Mouse (Mus musculus) thymus, postnatal 0 days (tissue): ENCODE data around the gene Gm28374. TPM values are rescaled to one million over a fixed set of nuclear protein-coding genes. Genes with fewer than 3 reads are reported as not detected.

Source experiments
- microRNA-seq: library from miRNA; unstranded; fragments of <30 nt; microRNA quantifications from one replicate; pipeline ENCODE4, GENCODE M21; 2016; ENCODE audit warnings: borderline number of aligned reads
- polyA plus RNA-seq: library from polyadenylated mRNA; unstranded; fragments of >200 nt; fragmentation: Nextera tagmentation; extraction: Ambion mirVana; gene quantifications from 2 replicates; pipeline ENCODE4 v1.2.1, GENCODE M21; 2015

Gene Gm28374
- polyA plus RNA-seq, 1 experiment from 2014 or later = 1.4 TPM

Small RNAs within 50 kb of the gene (microRNA-seq; reads per million reads assigned to microRNA genes)
- gene Mir6988 = 2.5 reads per million

Other genes with a start within 250 kb of the Gm28374 start
- gene Frmd8, start 207.0 kb downstream of the Gm28374 start, polyA plus RNA-seq = 72.4 and 75.2 TPM in 2 replicates
- 11.4 and 14.6 TPM in 2 replicates for gene Slc25a45, start 204.4 kb downstream of the Gm28374 start, polyA plus RNA-seq
- 3.3 and 4.1 TPM in 2 replicates for gene Tigd3, start 188.1 kb downstream of the Gm28374 start, polyA plus RNA-seq
- 104 and 116 TPM in 2 replicates for gene Dpf2, start 169.2 kb downstream of the Gm28374 start, polyA plus RNA-seq
- 5.2 and 6.7 TPM in 2 replicates for gene Cdc42ep2, start 157.4 kb downstream of the Gm28374 start, polyA plus RNA-seq
- gene Pola2, start 118.1 kb downstream of the Gm28374 start, polyA plus RNA-seq = 61.4 and 71.4 TPM in 2 replicates
- gene Slc22a20, start 96.1 kb downstream of the Gm28374 start, polyA plus RNA-seq = not detected in 2 replicates
- 19.8 and 21.6 TPM in 2 replicates for gene Capn1, start 66.4 kb downstream of the Gm28374 start, polyA plus RNA-seq
- gene Syvn1, start 35.7 kb downstream of the Gm28374 start, polyA plus RNA-seq = 15.1 and 16.5 TPM in 2 replicates
- gene Mrpl49, start 24.5 kb downstream of the Gm28374 start, polyA plus RNA-seq = 65.2 and 71.4 TPM in 2 replicates
- 1,297 and 1,312 TPM in 2 replicates for gene Fau, start 24.4 kb downstream of the Gm28374 start, polyA plus RNA-seq
- 48.3 and 55.4 TPM in 2 replicates for gene Znhit2, start 21.1 kb downstream of the Gm28374 start, polyA plus RNA-seq
- gene Tm7sf2, start 13.9 kb downstream of the Gm28374 start, polyA plus RNA-seq = 10.1 and 10.3 TPM in 2 replicates
- 69.3 and 77.1 TPM in 2 replicates for gene Vps51, start 5.0 kb downstream of the Gm28374 start, polyA plus RNA-seq
- gene Tmem262, start 2.2 kb downstream of the Gm28374 start, polyA plus RNA-seq = 0.44 TPM in 1 of 2 replicates, not detected in the other
- gene Zfpl1, start 2.7 kb upstream of the Gm28374 start, polyA plus RNA-seq = 52.1 and 55.3 TPM in 2 replicates
- 53.2 and 53.6 TPM in 2 replicates for gene Cdca5, start 2.7 kb upstream of the Gm28374 start, polyA plus RNA-seq
- 0.27 TPM in 1 of 2 replicates, not detected in the other for gene AC131692.1, start 12.2 kb upstream of the Gm28374 start, polyA plus RNA-seq
- gene Naaladl1, start 23.5 kb upstream of the Gm28374 start, polyA plus RNA-seq = 0.06 and 0.10 TPM in 2 replicates
- 46.4 and 48.5 TPM in 2 replicates for gene Sac3d1, start 36.4 kb upstream of the Gm28374 start, polyA plus RNA-seq
- 31.2 and 34.8 TPM in 2 replicates for gene Snx15, start 46.0 kb upstream of the Gm28374 start, polyA plus RNA-seq
- gene Batf2, start 58.7 kb upstream of the Gm28374 start, polyA plus RNA-seq = 0.48 and 0.57 TPM in 2 replicates
- gene Arl2, start 59.3 kb upstream of the Gm28374 start, polyA plus RNA-seq = 57.2 and 57.4 TPM in 2 replicates
- 0.47 and 0.50 TPM in 2 replicates for gene Majin, start 102.1 kb upstream of the Gm28374 start, polyA plus RNA-seq
- gene Gpha2, start 144.1 kb upstream of the Gm28374 start, polyA plus RNA-seq = 3.6 and 4.0 TPM in 2 replicates
- 8.9 TPM in 2 replicates for gene Ppp2r5b, start 153.6 kb upstream of the Gm28374 start, polyA plus RNA-seq
- gene Atg2a, start 159.4 kb upstream of the Gm28374 start, polyA plus RNA-seq = 5.6 and 6.5 TPM in 2 replicates
- gene Ehd1, start 194.5 kb upstream of the Gm28374 start, polyA plus RNA-seq = 29.5 and 29.9 TPM in 2 replicates
- gene Cdc42bpg, start 224.2 kb upstream of the Gm28374 start, polyA plus RNA-seq = 0.37 and 0.52 TPM in 2 replicates